Mouse (Mus musculus) heart, adult 2 months (tissue): ENCODE measurements around the gene Gjb5. TPM values are rescaled to one million over a fixed set of nuclear protein-coding genes. Genes with fewer than 3 reads are reported as not detected.

ENCODE experiments used
- DNase-seq, 2 experiments: peaks; one replicate each; pipeline ENCODE4 v3.0.0; 2021
- H3K27ac ChIP-seq: fragments of 200-600 bp; 2 replicates; pipeline ENCODE4 v1.8.1; 2022
- H3K27me3 ChIP-seq: fragments of 200-500 bp; 2 replicates; pipeline ENCODE4 v1.6.1; 2012; ENCODE audit warnings: mild to moderate bottlenecking, low read length, inconsistent platforms, mixed read lengths; ENCODE audit not compliant: control insufficient read depth, insufficient read depth
- H3K36me3 ChIP-seq: fragments of 200-500 bp; 2 replicates; pipeline ENCODE4 v1.6.1; 2012; ENCODE audit warnings: low read length, inconsistent platforms; ENCODE audit not compliant: control insufficient read depth, insufficient read depth
- H3K4me1 ChIP-seq: fragments of 200-500 bp; 2 replicates; pipeline ENCODE4 v1.6.1; 2011; ENCODE audit warnings: low read length; ENCODE audit not compliant: control insufficient read depth, insufficient read depth
- H3K4me3 ChIP-seq: fragments of 200-600 bp; 2 replicates; pipeline ENCODE4 v1.8.1; 2022
- H3K79me2 ChIP-seq: fragments of 200-500 bp; replicated peaks from 2 replicates; pipeline ENCODE4 v1.6.1; 2012; ENCODE audit warnings: mild to moderate bottlenecking, inconsistent platforms, low read length, moderate library complexity, mixed read lengths; ENCODE audit not compliant: control insufficient read depth, insufficient read depth
- H3K9ac ChIP-seq: fragments of 200-500 bp; 2 replicates; pipeline ENCODE4 v1.6.1; 2012; ENCODE audit warnings: low read depth, mild to moderate bottlenecking, control low read depth, inconsistent platforms, low read length, mixed read lengths
- CTCF ChIP-seq: fragments of 200-600 bp; IDR thresholded peaks from 2 replicates; pipeline ENCODE4 v1.8.1; 2022; ENCODE audit warnings: antibody characterized with exemption, mild to moderate bottlenecking, moderate library complexity
- EP300 ChIP-seq: fragments of 200-500 bp; IDR thresholded peaks from 2 replicates; pipeline ENCODE4 v1.6.1; 2011; ENCODE audit warnings: low read depth, low read length, control low read depth; ENCODE audit not compliant: insufficient read depth
- POLR2A ChIP-seq: fragments of 200-500 bp; IDR thresholded peaks from 2 replicates; pipeline ENCODE4 v1.6.1; 2011; ENCODE audit warnings: mild to moderate bottlenecking, low read depth, low read length, control low read depth; ENCODE audit not compliant: insufficient read depth
- WGBS: fragments of 180-500 bp; shearing (Covaris S2); methylation state at CpG from one replicate; pipeline ENCODE4 v1.1.7; 2018; 5-methylcytosine and 5-hydroxymethylcytosine counted together
- intact Hi-C: fragments of 180-260 bp; cut with DNase I; formaldehyde crosslinking; loops from one replicate; pipeline ENCODE4 v1.15.1; 2025
- polyA plus RNA-seq: library from polyadenylated mRNA; depleted of rRNA; stranded (reverse); fragments of >200 nt; gene quantifications from 2 replicates; pipeline ENCODE4 v1.2.3, GENCODE M21; 2012
- total RNA-seq, 2 experiments: library from RNA; stranded (reverse); gene quantifications; 2 replicates each; pipeline ENCODE4 v1.2.3; 2021

The Gjb5 gene
- total and polyA plus RNA-seq, 3 experiments, result 0.16 to 0.78 (median 0.29) TPM

- no peaks in the 10 kb centered on the region for H3K79me2 ChIP-seq
- 86% methylated on average over 5 of the region's 5 CpGs for WGBS
- no peak for DNase-seq
- no peaks in the 10 kb centered on the region; the same call in 1 of the 2 replicates for H3K27me3 ChIP-seq
- H3K9ac ChIP-seq, result no peak overlapping the region
- TF ChIP-seq CTCF (no peak), POLR2A (no peak), EP300 (no peak)
- H3K4me1 ChIP-seq, result no peaks in the 10 kb centered on the region
- intact Hi-C loops, result no loop called here
- no peak overlapping the region for H3K27ac ChIP-seq
- H3K36me3 ChIP-seq, result no peaks in the 10 kb centered on the region
- H3K4me3 ChIP-seq, result no peak overlapping the region
Observed at GRCm38 (mm10) chr4:127337668-127338067, 20.3 kb downstream of the Gjb5 start.

- Histone ChIP-seq H3K79me2 (no peaks in the 10 kb centered on the region), H3K9ac (no peak overlapping the region), H3K27ac (no peak overlapping the region), H3K27me3 (peaks cover 8% of the 10 kb centered on the region), H3K36me3 (no peaks in the 10 kb centered on the region), H3K4me3 (no peak overlapping the region), H3K4me1 (no peaks in the 10 kb centered on the region)
- WGBS, result 47% methylated on average over 5 of the region's 5 CpGs
- intact Hi-C loops, result no loop called here
- DNase-seq, result no peak
- TF ChIP-seq EP300 (no peak), POLR2A (no peak), CTCF (no peak)
Observed at GRCm38 (mm10) chr4:127334870-127335504, 23.0 kb downstream of the Gjb5 start.

- WGBS, result 34% methylated on average over 13 of the region's 13 CpGs
- H3K9ac ChIP-seq, result no peak overlapping the region
- no peaks in the 10 kb centered on the region for H3K4me1 ChIP-seq
- no peak overlapping the region for H3K4me3 ChIP-seq
- H3K27ac ChIP-seq, result no peak overlapping the region
- no peaks in the 10 kb centered on the region for H3K79me2 ChIP-seq
- TF ChIP-seq POLR2A, result no peak
- H3K27me3 ChIP-seq, result peaks cover 8% of the 10 kb centered on the region
- no peak for DNase-seq
- intact Hi-C loops, result no loop called here
- H3K36me3 ChIP-seq, result no peaks in the 10 kb centered on the region
Observed at GRCm38 (mm10) chr4:127331171-127331570, 26.8 kb downstream of the Gjb5 start.

GRCm38 (mm10) chr4:127330181-127331100, 27.5 kb downstream of the Gjb5 start, which contains the start of gene Gjb3:
TSS of gene Gjb3 (minus strand) at chr4:127330844.
- H3K4me3 ChIP-seq, result no peak within 1 kb of the TSS
- H3K4me1 ChIP-seq, result no peaks in the 10 kb centered on the region
- no peaks in the 10 kb centered on the region for H3K36me3 ChIP-seq
- TF ChIP-seq EP300, result no peak
- no peak for TF ChIP-seq CTCF
- no peak for TF ChIP-seq POLR2A
- intact Hi-C loops, result no loop called here
- peaks cover 8% of the 10 kb centered on the region for H3K27me3 ChIP-seq
- H3K9ac ChIP-seq, result no peak within 1 kb of the TSS
- H3K27ac ChIP-seq, result no peak within 1 kb of the TSS
- 3% methylated on average over 49 of the region's 49 CpGs for WGBS
- DNase-seq, result no peak
- no peaks in the 10 kb centered on the region for H3K79me2 ChIP-seq

GRCm38 (mm10) chr4:127329751-127330150, 28.2 kb downstream of the Gjb5 start:
- 2% methylated on average over 13 of the region's 13 CpGs for WGBS
- Histone ChIP-seq H3K4me3 (no peak overlapping the region), H3K79me2 (no peaks in the 10 kb centered on the region), H3K36me3 (no peaks in the 10 kb centered on the region), H3K4me1 (no peaks in the 10 kb centered on the region), H3K9ac (no peak overlapping the region), H3K27ac (no peak overlapping the region), H3K27me3 (peaks cover 8% of the 10 kb centered on the region)
- intact Hi-C loops, result no loop called here
- DNase-seq, result no peak
- TF ChIP-seq POLR2A (no peak), CTCF (no peak), EP300 (no peak)

GRCm38 (mm10) chr4:127329046-127329445, 28.9 kb downstream of the Gjb5 start:
- H3K36me3 ChIP-seq, result no peaks in the 10 kb centered on the region
- no peak for TF ChIP-seq CTCF
- no peak for TF ChIP-seq POLR2A
- TF ChIP-seq EP300, result no peak
- intact Hi-C loops, result no loop called here

More at GRCm38 (mm10) chr4:127329046-127329445, 28.9 kb downstream of the Gjb5 start:
- H3K79me2 ChIP-seq, result no peaks in the 10 kb centered on the region
- no peak for DNase-seq
- peaks cover 8% of the 10 kb centered on the region for H3K27me3 ChIP-seq
- no peaks in the 10 kb centered on the region for H3K4me1 ChIP-seq
- no peak overlapping the region for H3K27ac ChIP-seq
- WGBS, result 17% methylated on average over 3 of the region's 3 CpGs
- no peak overlapping the region for H3K4me3 ChIP-seq
- no peak overlapping the region for H3K9ac ChIP-seq
